Mouse (Mus musculus) limb, embryonic 11.5 days (tissue): ENCODE data around the gene Gna12. TPM values are rescaled to one million over a fixed set of nuclear protein-coding genes. Genes with fewer than 3 reads are reported as not detected.

Experiments used
- ATAC-seq: fragments of 200-750 bp; cut with Nextera tagmentation; 2 replicates; pipeline ENCODE4 v1.8.0; 2017; ENCODE audit warnings: low read depth; ENCODE audit not compliant: insufficient number of reproducible peaks, low FRiP score, low TSS enrichment
- DNase-seq: peaks from one replicate; pipeline ENCODE4 v3.0.0-alpha.2; 2015; ENCODE audit warnings: low spot score
- H3K27ac ChIP-seq: fragments of 300-500 bp; sonication (generic); replicated peaks from 2 replicates; pipeline ENCODE4 v1.5.1; 2014; ENCODE audit warnings: low read depth, mild to moderate bottlenecking, low read length
- H3K27me3 ChIP-seq: fragments of 300-500 bp; sonication (generic); 2 replicates; pipeline ENCODE4 v1.6.1; 2014; ENCODE audit warnings: mild to moderate bottlenecking, low read length, mixed read lengths; ENCODE audit not compliant: control insufficient read depth, insufficient read depth
- H3K36me3 ChIP-seq: fragments of 300-500 bp; sonication (generic); 2 replicates; pipeline ENCODE4 v1.6.1; 2014; ENCODE audit warnings: mild to moderate bottlenecking, low read length, moderate library complexity, mixed read lengths; ENCODE audit not compliant: control insufficient read depth, insufficient read depth
- H3K4me1 ChIP-seq: fragments of 300-500 bp; sonication (generic); 2 replicates; pipeline ENCODE4 v1.6.1; 2014; ENCODE audit warnings: low read length, mixed read lengths; ENCODE audit not compliant: control insufficient read depth, insufficient read depth
- H3K4me2 ChIP-seq: fragments of 300-500 bp; sonication (generic); 2 replicates; pipeline ENCODE4 v1.6.1; 2014; ENCODE audit warnings: low read depth, mild to moderate bottlenecking, moderate library complexity; ENCODE audit not compliant: severe bottlenecking
- H3K4me3 ChIP-seq: fragments of 300-500 bp; sonication (generic); 2 replicates; pipeline ENCODE4 v1.5.1; 2014; ENCODE audit warnings: low read depth, low read length
- H3K9ac ChIP-seq: fragments of 300-500 bp; sonication (generic); 2 replicates; pipeline ENCODE4 v1.6.1; 2014; ENCODE audit warnings: mild to moderate bottlenecking, low read length
- H3K9me3 ChIP-seq: fragments of 300-500 bp; sonication (generic); 2 replicates; pipeline ENCODE4 v1.6.1; 2016; ENCODE audit warnings: low read length; ENCODE audit not compliant: control insufficient read depth
- WGBS: fragments of 180-500 bp; shearing (Covaris S2); extraction: QIAGEN DNeasy Blood & Tissue Kit; methylation state at CpG from one replicate; pipeline ENCODE4 v1.1.7; 2014; 5-methylcytosine and 5-hydroxymethylcytosine counted together
- polyA plus RNA-seq: library from polyadenylated mRNA; unstranded; fragments of >200 nt; fragmentation: Nextera tagmentation; extraction: Ambion mirVana; gene quantifications from 2 replicates; pipeline ENCODE4 v1.2.1, GENCODE M21; 2014

Gene Gna12
- polyA plus RNA-seq, 1 experiment from 2014 or later: 34.5 TPM

GRCm38 (mm10) chr5:140815059-140815728, 15.0 kb downstream of the Gna12 start:
- H3K4me1 ChIP-seq: peaks cover 8% of the 10 kb centered on the region; the same call in 1 of the 2 replicates
- ATAC-seq (no peak), DNase-seq (no peak)
- 52% methylated on average over 9 of the region's 9 CpGs for WGBS
- no peak overlapping the region for H3K4me2 ChIP-seq
- H3K27me3 ChIP-seq: no peaks in the 10 kb centered on the region
- H3K4me3 ChIP-seq: no peak overlapping the region
- no peaks in the 10 kb centered on the region for H3K36me3 ChIP-seq
- no peaks in the 10 kb centered on the region for H3K9me3 ChIP-seq
- no peak overlapping the region for H3K9ac ChIP-seq
- H3K27ac ChIP-seq: no peak overlapping the region

GRCm38 (mm10) chr5:140814403-140814802, 15.8 kb downstream of the Gna12 start:
- peaks cover 8% of the 10 kb centered on the region; the same call in 1 of the 2 replicates for H3K4me1 ChIP-seq
- H3K27ac ChIP-seq: no peak overlapping the region
- WGBS: 79% methylated on average over 5 of the region's 5 CpGs
- H3K4me3 ChIP-seq: no peak overlapping the region
- H3K4me2 ChIP-seq: no peak overlapping the region
- DNase-seq (no peak), ATAC-seq (no peak)
- no peaks in the 10 kb centered on the region for H3K9me3 ChIP-seq
- H3K9ac ChIP-seq: no peak overlapping the region
- no peaks in the 10 kb centered on the region for H3K27me3 ChIP-seq
- no peaks in the 10 kb centered on the region for H3K36me3 ChIP-seq

DNA sequence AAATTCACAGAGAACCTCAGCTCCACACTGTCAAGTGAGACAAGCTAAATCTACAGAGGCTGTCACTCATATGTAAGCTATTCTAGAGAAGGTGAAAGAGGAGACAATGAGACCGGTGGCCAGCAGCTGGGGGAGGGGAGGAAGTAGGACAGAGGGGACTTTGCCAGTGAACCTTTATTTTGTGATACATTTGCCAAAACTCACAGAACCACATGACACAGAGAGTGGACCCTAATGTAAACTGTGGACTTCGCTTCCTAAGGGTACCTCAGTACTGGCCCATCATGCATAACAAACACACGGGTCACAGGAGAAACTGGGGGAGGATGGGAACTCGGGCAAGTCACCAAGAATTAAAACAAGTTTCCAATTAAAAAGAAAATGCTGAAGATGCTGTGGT, 17.5 kb downstream of the Gna12 start:
- Histone ChIP-seq H3K4me3 (no peak overlapping the region), H3K4me2 (no peak overlapping the region), H3K9me3 (no peaks in the 10 kb centered on the region), H3K36me3 (no peaks in the 10 kb centered on the region), H3K9ac (no peak overlapping the region), H3K27ac (no peak overlapping the region), H3K27me3 (no peaks in the 10 kb centered on the region), H3K4me1 (peaks cover 5% of the 10 kb centered on the region; the same call in 1 of the 2 replicates)
- ATAC-seq: no peak
- 70% methylated on average over 4 of the region's 4 CpGs for WGBS
- DNase-seq: no peak

DNA sequence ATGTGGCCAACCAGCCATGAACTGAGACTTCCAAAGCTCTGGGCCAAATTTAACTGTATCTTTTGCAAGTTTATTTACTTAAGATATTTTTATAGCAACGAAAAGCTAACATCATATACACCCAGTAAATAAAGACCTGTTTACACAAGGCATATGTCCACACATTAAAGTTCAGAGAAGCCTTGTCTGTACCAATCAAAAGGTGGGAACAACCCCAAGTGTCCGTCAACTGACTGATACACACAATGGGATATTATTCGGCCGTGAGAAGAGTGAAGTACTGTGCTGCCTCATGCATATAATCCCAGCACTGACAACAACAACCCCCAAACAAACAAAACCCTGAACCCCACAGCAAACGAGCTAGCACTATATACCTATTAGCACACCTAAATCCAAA, 18.2 kb downstream of the Gna12 start:
- 77% methylated on average over 5 of the region's 5 CpGs for WGBS
- Histone ChIP-seq H3K27ac (no peak overlapping the region), H3K9me3 (no peaks in the 10 kb centered on the region), H3K36me3 (no peaks in the 10 kb centered on the region), H3K4me1 (peaks cover 5% of the 10 kb centered on the region; the same call in 1 of the 2 replicates), H3K4me2 (no peak overlapping the region), H3K9ac (no peak overlapping the region), H3K4me3 (no peak overlapping the region), H3K27me3 (no peaks in the 10 kb centered on the region)
- DNase-seq: no peak
- ATAC-seq: no peak

DNA sequence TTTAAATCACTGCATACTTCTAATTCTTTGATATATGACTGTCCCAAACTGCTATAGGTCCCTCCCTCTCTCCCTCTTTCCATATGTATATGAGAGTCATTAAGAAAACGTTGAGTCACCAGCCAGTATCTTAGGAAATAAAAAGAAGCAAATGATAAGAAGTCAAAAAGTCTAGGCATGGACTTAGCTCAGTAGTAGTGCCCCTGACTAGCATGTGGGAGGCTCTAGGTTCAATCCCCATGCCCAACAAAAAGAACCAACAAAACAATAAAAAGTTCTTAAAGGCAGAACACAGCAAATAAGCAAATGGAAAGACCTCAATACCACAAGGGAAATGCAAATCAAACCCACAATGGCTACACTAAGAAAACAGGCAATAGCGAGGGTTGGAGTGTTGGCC, 18.8 kb downstream of the Gna12 start:
- ATAC-seq (no peak), DNase-seq (no peak)
- Histone ChIP-seq H3K4me2 (no peak overlapping the region), H3K36me3 (no peaks in the 10 kb centered on the region), H3K9me3 (no peaks in the 10 kb centered on the region), H3K9ac (no peak overlapping the region), H3K27me3 (no peaks in the 10 kb centered on the region), H3K4me3 (no peak overlapping the region), H3K27ac (no peak overlapping the region), H3K4me1 (peaks cover 5% of the 10 kb centered on the region; the same call in 1 of the 2 replicates)
- 70% methylated on average over 2 of the region's 2 CpGs for WGBS

DNA sequence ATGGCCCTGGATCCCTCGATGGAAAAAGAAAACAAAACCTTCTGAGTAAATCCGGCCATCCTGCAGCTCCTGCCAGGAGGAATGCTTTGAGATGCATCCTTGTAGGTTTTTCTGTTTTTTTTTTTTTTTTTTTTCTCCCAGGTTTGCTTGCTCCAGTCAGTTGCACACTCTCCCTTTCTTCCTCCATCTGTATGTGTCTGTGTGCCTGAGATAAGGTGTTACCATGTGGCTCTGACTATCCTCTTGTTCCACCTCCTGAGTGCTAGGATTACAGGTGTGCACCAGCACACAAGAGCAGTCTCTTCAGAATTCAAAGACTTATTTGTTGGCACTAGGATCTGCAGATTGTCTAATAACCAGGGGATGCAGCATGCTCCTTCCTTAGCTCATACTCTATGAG, 23.3 kb downstream of the Gna12 start:
- Histone ChIP-seq H3K27me3 (no peaks in the 10 kb centered on the region), H3K4me2 (no peak overlapping the region), H3K9ac (no peak overlapping the region), H3K27ac (no peak overlapping the region), H3K4me3 (no peak overlapping the region), H3K4me1 (no peaks in the 10 kb centered on the region), H3K9me3 (no peaks in the 10 kb centered on the region), H3K36me3 (no peaks in the 10 kb centered on the region)
- DNase-seq: no peak
- 61% methylated on average over 2 of the region's 2 CpGs for WGBS
- ATAC-seq: no peak

DNA sequence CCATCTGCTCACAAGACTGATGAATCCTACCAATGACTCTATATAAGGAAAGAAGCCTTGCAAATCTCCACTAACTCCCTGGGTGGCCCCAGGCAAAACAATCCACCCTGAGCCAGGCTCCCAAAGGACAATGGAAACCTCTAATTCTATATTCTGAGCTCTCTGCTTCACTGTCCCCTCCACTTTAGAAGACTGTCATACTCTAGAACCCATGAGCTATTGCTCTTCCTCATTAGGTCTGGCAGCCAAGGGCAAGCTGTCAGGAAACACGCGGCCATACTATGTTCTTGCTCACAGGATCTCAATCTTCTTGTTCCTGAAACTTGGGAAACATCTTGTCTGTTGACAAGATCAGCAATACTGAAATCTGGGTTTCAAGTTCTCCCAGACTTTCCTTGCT, 24.0 kb downstream of the Gna12 start:
- no peaks in the 10 kb centered on the region for H3K9me3 ChIP-seq
- no peak for ATAC-seq
- no peaks in the 10 kb centered on the region for H3K27me3 ChIP-seq
- no peaks in the 10 kb centered on the region for H3K36me3 ChIP-seq
- no peak overlapping the region for H3K4me2 ChIP-seq
- no peak overlapping the region for H3K4me3 ChIP-seq
- H3K9ac ChIP-seq: no peak overlapping the region
- no peak overlapping the region for H3K27ac ChIP-seq
- DNase-seq: no peak
- 90% methylated on average over 2 of the region's 2 CpGs for WGBS
- no peaks in the 10 kb centered on the region for H3K4me1 ChIP-seq

- WGBS: 90% methylated on average over 5 of the region's 5 CpGs
- no peak for ATAC-seq
- no peak for DNase-seq
- Histone ChIP-seq H3K27me3 (no peaks in the 10 kb centered on the region), H3K27ac (no peak overlapping the region), H3K36me3 (no peaks in the 10 kb centered on the region), H3K4me1 (no peaks in the 10 kb centered on the region), H3K9ac (no peak overlapping the region), H3K4me2 (no peak overlapping the region), H3K4me3 (no peak overlapping the region), H3K9me3 (no peaks in the 10 kb centered on the region)
Observed at GRCm38 (mm10) chr5:140801782-140802181, 28.4 kb downstream of the Gna12 start.
